Mouse (Mus musculus): Measurements from ENCODE around the gene Ntn1.
A peak's percentile ranks its signal among the peaks of the same experiment; 100 is the strongest.

The Ntn1 gene

DNA sequence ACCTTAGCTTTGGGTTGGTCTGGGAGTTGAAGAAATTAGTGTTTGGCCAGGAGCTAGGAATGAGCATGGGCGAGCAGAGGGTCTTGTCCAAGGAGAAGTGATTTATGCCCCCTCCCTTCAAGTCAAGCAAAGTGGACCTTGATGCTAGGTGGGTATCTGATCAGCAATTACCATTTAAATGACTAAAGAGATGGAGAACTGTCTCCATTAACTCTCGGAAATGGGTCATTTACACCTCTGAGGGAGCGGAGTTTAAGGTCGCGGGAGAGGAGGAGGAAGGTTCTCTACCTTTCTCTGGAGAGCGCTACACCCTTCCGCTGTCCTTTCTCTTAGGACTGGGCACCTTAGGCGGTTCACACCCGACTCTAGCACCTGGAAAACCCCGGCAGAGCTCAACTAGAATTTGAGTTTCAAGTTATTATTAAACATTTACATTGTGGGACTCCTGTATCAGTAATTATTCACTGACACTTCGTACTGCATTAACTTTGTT lies at the start of gene Ntn1:
Ntn1 (minus strand) TSS at position 97 of the 493 bp plus-strand sequence.
- no peak for DNase-seq (ENCODE audit: low spot score)

DNA sequence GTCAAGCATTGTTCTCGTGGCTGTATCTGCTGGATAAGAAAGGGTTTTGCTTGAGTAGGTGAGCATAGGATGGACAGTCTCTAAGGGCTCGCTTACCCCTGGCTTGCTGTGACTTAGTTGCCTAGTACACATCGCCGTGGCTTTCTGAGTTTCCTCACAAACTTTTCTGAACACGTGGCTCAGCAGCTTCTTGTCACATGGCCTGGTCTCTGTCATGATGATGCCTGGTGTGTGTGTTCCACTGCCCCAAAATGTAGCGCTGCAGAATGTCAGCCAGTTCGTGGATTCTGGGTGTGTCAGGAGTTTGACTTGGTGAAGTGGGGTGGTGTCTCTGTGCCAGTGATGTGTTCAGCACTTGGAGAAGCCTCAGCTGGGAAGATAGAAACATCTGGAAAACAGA lies 47.7 kb upstream of the Ntn1 start:
- DNase-seq (ENCODE audit: low spot score) = no peak

DNA sequence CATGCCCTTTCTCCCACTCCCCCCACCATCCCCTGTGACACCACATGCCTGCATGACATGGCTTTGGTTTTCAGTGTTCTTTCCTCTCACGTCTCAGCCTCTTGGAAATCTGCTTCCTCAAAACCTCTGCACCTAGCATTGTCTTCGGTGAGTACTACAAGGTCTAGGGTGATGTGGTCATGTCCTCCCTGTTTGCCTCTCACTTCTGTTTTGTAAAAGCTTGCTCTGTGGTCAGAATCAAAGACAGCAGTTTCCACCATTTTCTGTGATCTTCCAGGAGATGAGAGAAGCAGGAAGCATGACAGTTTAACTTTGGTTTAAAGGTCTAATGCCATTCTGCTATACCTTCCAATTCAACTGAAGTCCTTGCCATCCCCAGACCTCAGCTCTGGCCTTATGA lies 46.6 kb upstream of the Ntn1 start:
- DNase-seq (ENCODE audit: low spot score) = no peak

DNA sequence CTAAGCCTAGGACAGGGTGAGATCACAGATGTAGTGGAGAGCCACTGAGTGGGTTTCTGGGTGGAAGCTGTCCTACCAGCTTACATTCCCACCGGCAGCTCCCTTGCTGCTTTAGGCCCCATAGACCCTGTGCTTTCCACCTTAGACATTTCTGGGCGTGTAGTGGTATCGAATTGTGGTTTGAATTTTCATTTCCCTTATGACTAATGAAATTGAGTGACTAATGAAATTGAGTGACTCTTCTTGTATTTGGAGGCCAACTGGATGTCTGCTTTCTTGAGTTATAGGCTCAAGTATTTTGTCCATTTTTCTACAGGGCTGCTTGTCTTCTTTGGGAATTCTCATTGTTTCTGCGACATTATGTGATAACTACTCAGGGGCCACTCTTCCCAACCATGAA lies 45.9 kb upstream of the Ntn1 start:
- DNase-seq (ENCODE audit: low spot score) = no peak

DNA sequence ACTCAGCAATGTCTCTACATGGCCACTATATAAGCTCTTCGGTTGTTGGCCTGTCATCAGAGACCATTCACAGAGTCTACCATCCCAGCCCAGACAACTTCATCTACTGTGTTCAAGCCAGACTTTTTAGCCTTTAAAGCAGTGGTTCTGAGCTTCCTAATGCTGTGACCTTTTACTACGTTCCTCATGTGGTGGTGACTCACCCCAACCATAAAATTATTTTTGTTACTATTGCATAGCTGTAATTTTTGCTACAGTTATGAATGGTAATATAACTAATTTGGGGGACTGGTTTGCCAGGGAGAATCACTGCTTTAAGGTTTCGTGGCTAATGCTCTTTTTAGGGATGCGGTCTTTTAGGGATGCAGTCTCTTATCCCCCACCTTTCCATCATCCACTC lies 45.3 kb upstream of the Ntn1 start:
- DNase-seq (ENCODE audit: low spot score) = no peak

DNA sequence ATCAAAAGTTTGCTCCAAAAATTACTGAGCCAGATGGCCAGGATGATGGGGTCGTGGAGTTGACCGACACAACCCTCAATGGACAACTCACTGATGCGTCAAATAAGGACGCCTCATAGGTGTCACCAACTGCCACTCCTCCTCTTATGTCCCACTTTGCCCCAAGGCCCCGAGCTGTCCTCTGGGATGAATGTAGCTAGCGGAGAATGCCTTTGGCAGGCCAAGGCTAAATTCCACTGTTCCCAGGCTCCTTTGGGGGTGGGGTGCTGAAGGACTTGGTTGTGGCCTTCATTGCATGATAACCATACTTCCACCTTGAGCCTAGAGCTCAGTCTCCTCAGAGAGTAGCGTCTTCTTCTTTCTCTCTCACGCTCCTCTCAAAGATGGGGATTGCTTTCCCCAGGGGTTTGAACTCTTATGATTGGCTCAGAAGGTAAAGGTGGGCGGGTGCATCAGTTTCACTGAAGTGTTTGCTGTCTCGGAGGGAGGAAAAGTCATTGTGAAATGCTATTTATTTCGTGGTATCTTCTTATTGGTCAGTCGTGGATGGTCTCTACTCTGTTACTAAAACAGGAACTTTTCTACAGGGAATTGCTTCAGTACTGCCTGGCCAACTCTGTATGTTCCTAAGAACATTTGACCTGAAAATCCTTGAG lies 42.5 kb upstream of the Ntn1 start:
- DNase-seq (ENCODE audit: low spot score) = no peak

DNA sequence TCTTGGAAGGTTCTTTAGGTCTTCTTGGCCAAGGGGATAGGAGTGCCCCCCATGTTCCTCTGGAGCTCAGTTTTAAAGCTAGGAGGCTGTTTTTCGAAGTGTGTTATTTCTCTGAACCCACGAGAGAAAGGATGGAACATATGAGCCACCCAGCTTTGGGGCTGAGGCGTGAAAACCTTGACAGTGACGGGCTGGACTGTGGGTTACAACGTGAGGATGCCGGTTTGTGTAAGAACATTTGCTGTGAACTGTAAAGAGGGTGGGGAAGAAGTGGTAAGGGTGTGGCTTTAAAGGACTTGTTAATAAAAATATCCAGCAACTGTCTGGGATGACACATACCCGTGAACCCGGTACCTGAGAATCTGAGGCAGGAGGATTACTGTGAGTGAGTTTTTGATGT lies 41.7 kb upstream of the Ntn1 start:
- DNase-seq (ENCODE audit: low spot score) = no peak

DNA sequence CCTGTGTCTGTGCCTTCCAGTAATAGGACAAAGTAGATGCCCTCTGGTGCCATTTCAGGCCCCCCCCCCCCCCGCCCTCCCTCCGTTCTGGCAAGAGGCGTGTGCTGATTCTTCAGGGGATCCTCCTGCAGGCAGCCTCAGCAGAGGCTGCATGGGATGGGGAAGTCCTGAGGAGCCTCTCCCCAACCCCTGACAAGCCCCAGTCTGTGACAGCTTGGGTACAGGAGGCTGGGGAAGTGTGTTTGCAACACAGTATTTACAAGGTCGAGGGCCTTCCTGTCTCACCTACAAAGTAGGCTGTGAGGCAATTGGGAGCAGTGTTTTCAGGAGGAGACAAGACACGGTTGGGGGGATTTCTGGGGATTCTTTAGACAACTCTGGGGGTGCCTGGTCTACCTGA lies 40.3 kb upstream of the Ntn1 start:
- DNase-seq (ENCODE audit: low spot score) = no peak

DNA sequence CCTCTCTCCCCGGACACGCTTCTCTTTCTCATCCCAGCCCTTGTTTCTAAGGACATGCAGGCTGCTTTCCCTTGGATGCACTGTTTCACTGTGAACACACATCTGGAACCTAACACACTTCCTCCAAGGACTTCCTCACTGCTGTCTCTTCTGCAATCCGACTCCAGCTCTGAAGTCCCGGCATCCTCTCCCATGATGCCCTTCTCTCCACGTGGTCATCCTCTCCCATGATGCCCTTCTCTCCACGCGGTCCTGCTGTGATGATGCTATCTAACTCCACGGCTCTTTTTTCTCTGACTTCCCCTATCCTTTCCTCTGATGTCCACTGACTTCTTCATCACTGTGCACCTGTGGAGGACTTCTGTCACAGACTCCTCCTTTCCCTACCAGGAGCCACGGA lies 39.5 kb upstream of the Ntn1 start:
- DNase-seq (ENCODE audit: low spot score) = no peak

DNA sequence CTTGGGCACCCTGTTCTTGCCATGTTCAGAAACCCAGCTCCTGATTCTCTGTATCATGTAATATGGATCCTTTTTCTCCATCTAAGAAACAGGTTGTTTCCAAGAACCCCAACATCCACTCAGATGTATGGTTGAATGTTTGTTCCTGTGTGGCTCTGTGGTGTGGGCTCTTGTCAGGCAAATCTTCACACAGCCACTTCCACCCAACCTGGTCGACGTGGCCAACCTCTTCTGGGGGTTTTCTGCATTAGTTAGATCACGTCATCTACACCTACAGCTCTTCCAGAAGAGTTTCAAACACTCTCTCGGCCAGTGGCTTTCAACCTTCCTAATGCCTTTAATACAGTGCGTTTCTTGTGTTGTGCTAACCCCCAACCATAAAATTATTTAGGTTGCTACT lies 35.8 kb upstream of the Ntn1 start:
- no peak for DNase-seq (ENCODE audit: low spot score)

DNA sequence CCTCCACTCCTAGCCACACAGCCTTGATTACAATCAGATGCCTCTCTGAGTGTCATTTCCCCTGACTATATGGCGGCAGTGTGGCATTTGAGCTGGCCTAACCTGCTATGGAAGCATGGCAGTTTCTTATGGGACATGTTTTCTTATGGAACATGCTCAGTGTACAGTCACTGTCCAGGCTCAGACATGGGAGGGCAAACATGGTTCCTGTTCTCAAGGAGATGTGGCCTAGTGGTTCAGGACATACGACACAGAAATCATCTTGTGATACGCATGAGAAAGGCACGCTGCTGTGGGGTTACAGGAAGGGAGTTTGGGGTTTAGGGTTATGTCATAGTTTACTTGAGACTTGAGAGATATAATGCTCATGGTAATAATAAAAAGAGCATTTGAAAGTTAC lies 35.0 kb upstream of the Ntn1 start:
- no peak for DNase-seq (ENCODE audit: low spot score)

DNA sequence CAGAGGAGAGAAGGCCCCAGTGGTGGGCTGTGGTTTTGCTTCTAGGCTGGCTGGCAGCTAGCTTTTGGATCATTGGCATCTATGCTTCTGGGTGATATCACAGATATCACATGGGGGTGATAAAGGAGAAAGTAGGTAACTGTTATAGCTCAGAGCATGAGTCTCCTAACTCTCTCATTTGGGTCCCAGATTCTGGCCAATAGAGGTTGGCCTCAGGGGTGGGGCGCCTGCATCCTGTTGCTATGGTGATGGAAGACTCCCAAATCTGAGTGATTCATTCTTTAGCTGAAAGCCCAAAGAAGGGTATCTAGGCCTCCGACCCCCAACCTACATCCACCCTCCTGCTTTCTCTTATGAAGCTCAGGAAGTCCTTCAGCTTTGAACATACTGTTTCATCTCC lies 34.1 kb upstream of the Ntn1 start:
- no peak for DNase-seq (ENCODE audit: low spot score)

DNA sequence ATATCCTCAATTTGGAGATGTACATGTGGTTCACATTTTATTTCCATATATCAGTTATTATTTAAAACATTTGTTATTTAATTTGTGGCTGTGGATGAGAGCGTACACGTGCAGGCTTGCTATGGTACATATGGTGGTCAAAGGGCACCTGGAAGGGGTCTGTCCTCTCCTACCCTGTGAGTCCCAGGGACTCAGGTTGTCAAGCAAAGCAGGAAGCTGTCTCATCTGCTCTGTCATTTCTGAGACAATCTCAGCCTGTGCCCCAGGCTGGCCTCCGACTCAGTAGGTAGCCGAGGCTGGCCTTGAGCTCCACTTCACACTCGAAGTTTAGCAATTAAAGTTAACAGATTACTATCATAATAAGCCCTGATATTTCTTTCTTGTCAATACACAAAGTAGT lies 32.9 kb upstream of the Ntn1 start:
- DNase-seq (ENCODE audit: low spot score) = no peak

DNA sequence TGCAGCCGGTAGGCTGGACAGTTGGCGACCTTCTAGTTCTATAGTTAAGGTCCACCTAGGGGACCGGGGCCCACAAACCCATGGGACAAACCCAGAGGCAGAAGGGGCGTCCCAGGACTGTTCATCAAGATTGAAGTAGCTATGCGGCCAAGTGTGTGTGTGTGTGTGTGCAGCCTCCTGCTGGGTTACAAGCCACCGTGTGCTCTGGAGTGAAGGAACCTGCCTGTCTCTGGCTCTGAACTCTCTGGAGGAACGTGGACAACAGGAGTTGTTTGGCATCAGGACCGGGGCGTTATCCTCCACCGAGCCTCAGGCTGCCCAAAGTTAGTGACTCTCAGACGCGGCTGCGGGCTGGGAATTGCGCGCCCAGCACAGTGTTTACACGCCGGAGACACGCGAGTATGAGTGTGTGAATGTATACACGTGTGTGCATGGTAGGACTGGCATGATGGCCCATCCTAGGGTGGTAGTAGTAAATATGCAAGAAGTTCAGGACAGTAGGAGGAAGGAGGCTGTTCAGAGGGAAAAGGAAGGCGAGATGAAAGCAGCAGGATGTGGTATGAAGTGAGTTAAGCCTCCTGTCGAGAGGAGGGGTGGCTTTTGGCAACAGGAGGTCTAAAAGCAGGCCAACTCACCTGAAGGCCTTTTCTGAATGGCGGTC lies 31.9 kb upstream of the Ntn1 start:
- DNase-seq (ENCODE audit: low spot score) = no peak

DNA sequence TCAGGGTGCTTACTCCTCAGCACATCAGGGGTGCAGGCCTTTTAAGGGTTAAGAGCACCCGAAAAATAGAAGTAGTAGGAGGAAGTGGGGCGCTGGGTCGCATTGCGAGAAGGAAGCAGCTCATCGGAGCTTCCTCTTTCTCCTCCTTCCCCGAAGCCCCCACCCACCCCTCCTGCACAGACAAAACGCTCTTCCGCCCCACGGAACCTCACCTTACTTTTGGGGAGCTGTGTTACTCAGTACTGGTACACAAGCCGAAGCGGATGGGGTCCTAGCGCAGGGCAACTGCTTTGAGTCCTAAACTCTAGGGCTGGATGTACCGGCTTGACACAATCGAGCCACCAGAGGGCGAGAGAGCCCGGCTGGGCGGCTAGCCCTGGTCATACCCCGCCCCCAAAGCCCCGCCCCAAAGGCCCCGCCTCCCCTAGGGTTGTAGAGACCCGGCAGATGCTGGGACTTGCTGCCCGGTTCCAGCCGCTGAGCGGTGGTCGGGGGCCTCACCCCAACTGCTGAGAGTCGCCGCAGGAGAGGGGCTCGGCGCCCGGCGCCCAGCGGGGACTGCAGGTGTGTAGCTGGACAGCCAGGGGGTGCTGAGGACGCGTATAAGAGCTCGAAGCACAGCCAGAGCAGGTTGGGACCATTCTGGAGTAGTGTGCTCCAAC lies 31.2 kb upstream of the Ntn1 start, which contains the start of gene Pik3r5:
Pik3r5 (plus strand) TSS at position 423 of the 662 bp plus-strand sequence.
- DNase-seq (ENCODE audit: low spot score) = peak; percentile 56

DNA sequence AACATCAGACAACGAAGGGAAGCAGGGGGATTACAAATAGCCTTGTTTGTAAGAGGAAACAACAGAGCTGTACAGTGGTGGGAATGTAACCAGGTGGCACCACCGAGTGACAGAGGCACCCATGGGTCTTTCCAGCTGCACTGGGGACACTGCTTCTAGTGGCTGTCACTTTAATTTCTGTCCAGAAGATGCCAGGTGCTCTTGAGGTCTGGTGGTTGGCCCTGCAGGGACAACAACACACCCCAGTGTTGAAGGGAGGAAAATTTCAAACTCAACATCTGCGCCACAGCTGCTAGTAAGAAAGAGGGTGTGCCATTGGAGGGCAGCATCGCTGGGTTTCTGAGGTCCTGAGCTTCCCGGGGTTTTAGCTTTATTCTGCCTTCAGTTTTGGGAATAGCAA lies 30.0 kb upstream of the Ntn1 start:
- no peak for DNase-seq (ENCODE audit: low spot score)

DNA sequence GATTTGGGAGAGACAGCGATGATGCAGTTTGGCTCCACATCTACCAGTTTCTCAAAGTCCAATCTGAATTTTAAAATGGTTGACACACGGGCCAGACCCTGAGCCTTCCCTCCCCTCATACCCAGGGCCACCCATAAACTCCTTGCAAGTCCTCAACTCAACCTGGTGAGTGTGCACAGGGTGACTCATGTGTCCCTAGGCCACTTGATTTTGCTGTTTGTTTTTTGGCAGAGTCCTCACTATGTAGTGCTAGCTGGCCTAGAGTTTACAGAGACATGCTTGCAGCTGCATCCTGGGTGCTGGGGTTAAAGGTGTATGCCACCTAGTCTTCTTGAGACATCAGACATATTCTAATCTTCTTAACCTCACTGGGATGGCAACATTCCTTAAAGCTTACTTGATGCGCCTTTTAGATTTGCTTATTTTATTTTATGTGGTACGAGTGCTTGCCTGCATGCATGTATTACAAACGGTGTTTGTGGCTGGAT lies 26.5 kb upstream of the Ntn1 start:
- no peak for DNase-seq (ENCODE audit: low spot score)

DNA sequence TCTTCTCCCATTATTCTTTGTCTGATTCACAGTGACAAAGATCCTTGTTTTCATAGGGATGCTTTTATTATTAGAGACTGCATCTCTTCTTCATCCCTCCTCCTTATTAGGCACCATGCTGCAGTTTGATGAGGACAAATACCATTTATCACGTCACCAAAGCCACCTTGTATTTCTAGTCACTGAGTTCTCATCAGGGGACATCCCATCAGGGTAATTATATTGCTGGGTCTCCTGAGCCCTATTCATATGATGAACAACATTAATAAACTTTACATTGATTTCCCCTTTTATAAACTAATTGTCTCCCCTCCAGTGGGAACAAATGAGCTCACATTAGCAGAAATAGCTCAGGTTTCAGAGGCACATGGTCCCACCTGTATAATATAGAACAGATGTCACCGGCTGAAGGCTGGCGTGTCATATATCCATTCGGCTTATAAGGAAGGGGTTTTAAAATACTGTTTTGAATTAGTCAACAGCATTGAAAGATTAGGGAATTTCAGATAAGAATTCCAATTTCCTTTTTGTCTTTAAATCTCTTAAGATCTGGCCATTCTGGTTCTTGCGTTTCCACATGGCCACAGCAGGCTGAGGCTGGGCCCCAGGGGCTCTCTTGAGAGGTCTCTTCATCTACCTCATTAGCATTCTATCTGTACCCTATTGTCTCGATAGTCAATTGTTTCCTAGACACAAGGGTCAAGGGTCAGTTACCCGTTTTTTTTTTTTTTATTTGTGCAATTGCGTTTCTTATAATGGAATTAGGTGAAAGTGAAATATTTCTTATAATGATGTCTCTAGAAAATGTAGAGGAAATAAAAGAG lies 25.1 kb upstream of the Ntn1 start:
- no peak for DNase-seq (ENCODE audit: low spot score)

DNA sequence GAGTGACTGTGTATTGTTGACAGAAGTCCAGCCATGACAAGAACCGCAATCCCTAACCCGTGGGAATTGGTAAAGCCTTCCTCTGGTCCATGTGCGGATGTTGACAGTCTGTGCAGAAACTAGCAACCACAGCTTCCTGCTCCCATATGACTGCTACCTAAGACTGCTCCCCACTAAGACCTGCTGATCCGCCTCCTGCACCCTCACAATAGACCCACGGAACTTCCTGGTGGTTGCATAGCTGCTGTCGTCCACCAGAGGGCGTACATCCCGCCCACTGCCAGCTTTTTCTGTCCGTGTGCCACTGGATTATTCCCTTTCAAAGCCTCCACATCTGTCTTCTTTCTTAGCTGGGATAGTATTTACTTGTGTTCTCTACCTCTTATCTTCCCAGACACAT lies 17.2 kb upstream of the Ntn1 start:
- DNase-seq (ENCODE audit: low spot score) = no peak

DNA sequence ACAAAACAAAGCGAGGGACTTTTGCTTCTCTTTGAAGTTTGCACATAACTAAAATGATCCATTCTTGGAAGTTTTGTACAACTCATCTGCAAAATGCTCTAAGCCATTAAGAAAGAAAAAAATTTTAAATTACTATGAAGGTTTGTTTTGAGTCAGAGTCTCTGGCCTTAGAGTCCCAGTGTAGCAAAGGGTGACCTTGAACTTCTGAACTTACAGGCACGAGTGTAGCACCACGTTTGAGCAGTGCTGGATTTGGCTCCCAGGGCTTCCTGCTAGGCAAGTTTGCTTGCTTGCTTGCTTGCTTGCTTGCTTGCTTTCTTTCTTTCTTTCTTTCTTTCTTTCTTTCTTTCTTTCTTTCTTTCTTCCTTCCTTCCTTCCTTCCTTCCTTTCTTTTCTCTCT lies 16.4 kb upstream of the Ntn1 start:
- no peak for DNase-seq (ENCODE audit: low spot score)

DNA sequence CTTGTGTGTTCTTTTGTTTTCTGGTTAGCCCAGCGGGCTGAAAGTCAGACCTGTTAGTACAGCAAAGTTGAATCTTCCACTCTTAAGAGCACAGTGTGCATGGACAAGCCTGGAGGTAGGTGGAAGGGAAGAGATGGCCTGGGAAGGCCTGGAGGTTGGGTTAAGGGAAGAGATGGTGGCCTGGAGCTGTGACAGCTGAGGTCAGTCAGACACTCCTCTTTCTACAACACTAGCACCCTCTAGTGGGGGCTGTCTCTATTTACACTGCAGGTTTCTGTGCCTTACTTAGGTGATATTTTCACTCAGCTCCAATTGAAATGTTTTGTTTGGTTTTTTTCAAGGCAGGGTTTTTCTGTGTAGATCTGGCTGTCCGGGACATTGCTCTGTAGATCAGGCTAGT lies 7.5 kb upstream of the Ntn1 start:
- DNase-seq (ENCODE audit: low spot score) = no peak

DNA sequence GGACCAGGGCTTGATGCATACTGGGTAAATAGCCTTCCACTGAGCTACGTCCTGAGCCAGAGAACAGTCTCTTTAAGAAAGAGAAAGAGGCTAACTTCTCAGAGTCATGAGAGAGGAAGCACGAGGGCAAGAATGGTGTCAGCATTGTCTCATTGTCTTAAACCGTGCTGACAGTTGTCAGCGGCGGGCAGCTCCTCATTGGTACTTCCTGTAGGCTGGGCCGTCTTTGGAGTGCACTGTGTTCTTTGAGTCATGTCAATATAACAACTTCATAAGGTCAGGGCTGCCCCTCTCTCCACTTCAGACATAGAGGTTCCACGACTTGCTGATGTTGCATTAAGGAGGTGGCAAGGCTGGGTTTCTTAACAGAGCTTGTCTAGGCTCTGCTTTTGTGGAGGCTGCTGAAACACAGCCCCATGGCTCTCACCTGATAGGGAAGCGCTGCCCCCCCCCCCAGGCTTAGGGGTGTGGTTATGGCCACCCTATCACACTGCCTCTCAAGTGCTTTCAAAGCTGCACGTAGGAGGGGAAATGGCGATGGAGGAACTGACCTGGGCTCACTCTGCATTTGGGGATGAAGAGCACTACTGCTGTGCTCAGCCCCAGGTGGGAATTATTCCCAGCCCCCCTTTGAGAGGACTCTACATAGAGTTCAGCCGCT lies 6.8 kb upstream of the Ntn1 start:
- no peak for DNase-seq (ENCODE audit: low spot score)
